Mouse (Mus musculus): Measurements from ENCODE around the gene Megf11. TPM values are rescaled to one million over a fixed set of nuclear protein-coding genes. Genes with fewer than 3 reads are reported as not detected.

Megf11 gene
- polyA plus RNA-seq, 1 experiment from 2014 or later, result 0.70 TPM

DNA sequence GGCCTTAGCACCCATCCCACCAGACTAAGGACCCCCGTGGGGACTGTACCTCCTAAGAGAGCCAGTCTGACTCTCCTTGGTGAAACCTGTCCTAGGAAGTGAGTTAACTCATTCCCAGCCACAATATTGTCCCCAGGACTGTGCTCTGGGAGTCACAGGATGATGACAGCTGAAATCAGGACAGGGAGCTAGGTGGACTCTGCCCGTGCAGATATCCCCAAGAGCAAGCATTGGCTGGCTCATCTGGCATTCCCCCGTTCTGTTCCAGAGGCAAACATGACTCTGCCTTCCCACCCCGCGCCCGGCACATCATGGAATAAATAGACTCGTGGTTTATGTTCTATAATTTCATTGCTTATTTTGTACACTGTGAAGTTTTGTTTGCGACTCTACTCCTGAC, 185.7 kb downstream of the Megf11 start:
- no peak for ATAC-seq (replicated peaks; ENCODE audit: insufficient number of reproducible peaks, low FRiP score, low TSS enrichment)
- H3K4me2 ChIP-seq, result no peak overlapping the region
- no peaks in the 10 kb centered on the region for H3K9me3 ChIP-seq (replicated peaks; ENCODE audit: control insufficient read depth, low read length)
- no peak overlapping the region for H3K4me3 ChIP-seq (ENCODE audit: low read depth, low read length)
- no peak overlapping the region for H3K9ac ChIP-seq (ENCODE audit: low read depth, low read length)
- no peaks in the 10 kb centered on the region for H3K36me3 ChIP-seq (ENCODE audit: control insufficient read depth, insufficient read depth, low read length)
- peaks cover 14% of the 10 kb centered on the region for H3K4me1 ChIP-seq (ENCODE audit: control insufficient read depth, insufficient read depth, low read length)
- WGBS (ENCODE audit: insufficient replicate concordance), result 78% methylated on average over 8 of the region's 8 CpGs
- H3K27me3 ChIP-seq (ENCODE audit: control insufficient read depth, insufficient read depth, low read length), result no peaks in the 10 kb centered on the region
- no peak overlapping the region for H3K27ac ChIP-seq (ENCODE audit: low read depth, low read length)

DNA sequence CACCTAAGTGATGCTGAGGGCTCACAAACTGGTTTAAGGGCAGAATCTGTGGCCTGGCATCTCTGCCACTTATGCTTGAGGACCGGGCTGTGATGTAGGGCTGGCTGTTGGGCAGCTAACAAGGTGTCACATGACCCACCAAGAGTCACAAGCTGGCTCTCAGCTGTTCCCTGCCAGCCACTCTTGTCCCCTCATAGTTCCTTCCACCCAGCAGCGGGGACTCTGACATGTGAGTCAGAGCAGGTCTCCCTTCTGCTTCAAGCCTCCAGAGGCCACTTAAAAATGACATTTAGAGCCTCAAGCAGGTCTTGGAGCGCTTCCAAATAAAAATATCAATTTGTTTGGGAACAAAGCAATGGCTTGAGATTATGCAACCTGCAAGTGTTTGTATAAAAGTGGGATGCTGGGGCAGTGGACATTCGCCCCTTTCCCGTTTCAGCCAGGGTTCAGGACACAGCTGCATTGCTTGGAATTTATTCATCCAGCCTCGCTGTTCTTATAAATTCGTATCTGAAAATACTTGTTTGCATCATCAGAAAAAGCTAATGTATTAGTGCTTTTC, 187.3 kb downstream of the Megf11 start:
- Histone ChIP-seq H3K9me3 (replicated peaks; ENCODE audit: control insufficient read depth, low read length) (no peaks in the 10 kb centered on the region), H3K4me1 (ENCODE audit: control insufficient read depth, insufficient read depth, low read length) (peaks cover 12% of the 10 kb centered on the region), H3K9ac (ENCODE audit: low read depth, low read length) (no peak overlapping the region), H3K27me3 (ENCODE audit: control insufficient read depth, insufficient read depth, low read length) (no peaks in the 10 kb centered on the region), H3K4me3 (ENCODE audit: low read depth, low read length) (no peak overlapping the region), H3K36me3 (ENCODE audit: control insufficient read depth, insufficient read depth, low read length) (no peaks in the 10 kb centered on the region), H3K4me2 (no peak overlapping the region), H3K27ac (ENCODE audit: low read depth, low read length) (no peak overlapping the region)
- ATAC-seq (replicated peaks; ENCODE audit: insufficient number of reproducible peaks, low FRiP score, low TSS enrichment), result no peak
- WGBS (ENCODE audit: insufficient replicate concordance), result 66% methylated on average over 7 of the region's 7 CpGs

DNA sequence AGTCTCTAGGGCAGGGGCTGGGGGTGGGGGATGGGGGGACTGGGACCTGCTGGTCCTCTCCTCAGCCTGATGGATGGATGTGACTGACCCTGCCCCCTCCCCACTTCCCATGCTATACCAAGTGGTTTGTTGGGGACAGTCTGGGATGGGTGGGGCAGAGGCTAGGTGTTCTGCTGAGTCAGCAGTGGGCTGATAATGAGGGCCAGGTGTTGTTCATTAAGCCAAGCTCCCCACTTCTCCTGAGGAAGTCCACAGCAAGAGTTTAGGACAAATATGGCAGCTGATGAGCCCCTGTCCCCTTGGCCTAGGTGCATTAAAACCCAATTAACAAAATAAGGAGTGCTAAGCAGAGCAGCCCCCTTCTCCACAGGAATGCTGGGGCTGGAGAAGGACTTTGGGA, 190.2 kb downstream of the Megf11 start:
- Histone ChIP-seq H3K9me3 (replicated peaks; ENCODE audit: control insufficient read depth, low read length) (no peaks in the 10 kb centered on the region), H3K27ac (ENCODE audit: low read depth, low read length) (no peak overlapping the region), H3K4me1 (ENCODE audit: control insufficient read depth, insufficient read depth, low read length) (peaks cover 12% of the 10 kb centered on the region), H3K27me3 (ENCODE audit: control insufficient read depth, insufficient read depth, low read length) (no peaks in the 10 kb centered on the region), H3K36me3 (ENCODE audit: control insufficient read depth, insufficient read depth, low read length) (no peaks in the 10 kb centered on the region), H3K9ac (ENCODE audit: low read depth, low read length) (no peak overlapping the region), H3K4me2 (no peak overlapping the region), H3K4me3 (ENCODE audit: low read depth, low read length) (no peak overlapping the region)
- ATAC-seq (replicated peaks; ENCODE audit: insufficient number of reproducible peaks, low FRiP score, low TSS enrichment), result no peak

DNA sequence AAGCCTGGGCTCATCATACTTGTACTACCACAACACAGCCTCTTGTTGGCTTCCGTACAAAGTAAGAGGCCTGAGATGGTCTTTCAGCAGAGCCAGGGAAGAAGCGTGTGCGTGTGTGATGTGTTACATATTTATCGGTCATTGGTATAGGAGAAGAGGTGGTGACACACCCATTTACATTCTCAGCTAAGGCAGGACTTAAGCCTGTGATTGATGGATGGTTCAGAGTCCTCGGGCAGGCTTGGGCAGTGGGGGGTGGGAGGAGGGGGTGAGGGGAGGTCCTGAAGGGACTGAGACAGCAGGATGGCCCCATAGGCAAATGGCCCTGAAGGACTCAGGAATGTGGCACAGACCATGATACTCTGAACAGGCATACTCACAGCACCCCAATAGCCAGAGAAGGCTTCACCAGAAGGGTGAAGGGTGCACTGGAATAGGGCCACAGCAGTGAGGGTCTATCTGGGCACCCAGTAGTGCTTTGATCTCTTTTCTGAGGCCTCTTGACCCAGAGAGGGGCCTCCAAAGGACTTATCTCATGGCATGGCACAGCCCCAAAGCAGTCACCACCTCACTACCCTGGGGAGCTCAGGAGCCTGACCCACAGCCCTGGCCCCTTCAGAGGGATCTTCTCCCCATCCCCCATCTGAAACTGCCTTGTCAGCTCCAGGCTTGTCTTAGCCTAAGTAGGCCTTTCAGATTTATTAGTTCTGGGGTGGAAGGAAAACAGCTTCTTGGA, 190.9 kb downstream of the Megf11 start:
- 48% methylated on average over 5 of the region's 5 CpGs for WGBS (ENCODE audit: insufficient replicate concordance)
- H3K4me3 ChIP-seq (ENCODE audit: low read depth, low read length), result no peak overlapping the region
- no peak for ATAC-seq (replicated peaks; ENCODE audit: insufficient number of reproducible peaks, low FRiP score, low TSS enrichment)
- H3K36me3 ChIP-seq (ENCODE audit: control insufficient read depth, insufficient read depth, low read length), result no peaks in the 10 kb centered on the region
- no peaks in the 10 kb centered on the region for H3K27me3 ChIP-seq (ENCODE audit: control insufficient read depth, insufficient read depth, low read length)
- H3K9ac ChIP-seq (ENCODE audit: low read depth, low read length), result no peak overlapping the region
- H3K9me3 ChIP-seq (replicated peaks; ENCODE audit: control insufficient read depth, low read length), result no peaks in the 10 kb centered on the region
- H3K4me1 ChIP-seq (ENCODE audit: control insufficient read depth, insufficient read depth, low read length), result peaks cover 12% of the 10 kb centered on the region
- H3K4me2 ChIP-seq, result no peak overlapping the region
- no peak overlapping the region for H3K27ac ChIP-seq (ENCODE audit: low read depth, low read length)

DNA sequence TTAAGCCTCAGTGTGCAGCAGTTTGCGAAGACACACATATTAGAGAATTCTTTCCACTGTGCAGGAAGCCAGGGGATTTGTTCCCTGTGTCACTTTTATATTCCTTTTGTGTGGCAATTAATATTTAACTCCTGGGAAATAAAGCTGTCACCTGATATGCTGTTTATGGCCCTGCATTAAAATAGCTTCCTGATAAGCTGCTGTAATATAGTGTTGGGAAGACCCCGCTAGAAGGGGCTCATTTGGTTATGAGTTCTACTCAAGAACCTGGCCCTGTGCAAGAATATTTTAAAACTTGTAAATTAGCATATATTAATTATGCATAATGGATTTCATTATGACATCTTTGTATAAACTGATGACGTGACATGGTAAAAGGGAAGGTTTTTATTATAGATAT, 191.7 kb downstream of the Megf11 start:
- no peak for ATAC-seq (replicated peaks; ENCODE audit: insufficient number of reproducible peaks, low FRiP score, low TSS enrichment)
- WGBS (ENCODE audit: insufficient replicate concordance), result 80% methylated on average over 3 of the region's 3 CpGs
- Histone ChIP-seq H3K9me3 (replicated peaks; ENCODE audit: control insufficient read depth, low read length) (no peaks in the 10 kb centered on the region), H3K27ac (ENCODE audit: low read depth, low read length) (no peak overlapping the region), H3K4me3 (ENCODE audit: low read depth, low read length) (no peak overlapping the region), H3K4me1 (ENCODE audit: control insufficient read depth, insufficient read depth, low read length) (peaks cover 8% of the 10 kb centered on the region), H3K4me2 (no peak overlapping the region), H3K9ac (ENCODE audit: low read depth, low read length) (no peak overlapping the region), H3K27me3 (ENCODE audit: control insufficient read depth, insufficient read depth, low read length) (no peaks in the 10 kb centered on the region), H3K36me3 (ENCODE audit: control insufficient read depth, insufficient read depth, low read length) (no peaks in the 10 kb centered on the region)

DNA sequence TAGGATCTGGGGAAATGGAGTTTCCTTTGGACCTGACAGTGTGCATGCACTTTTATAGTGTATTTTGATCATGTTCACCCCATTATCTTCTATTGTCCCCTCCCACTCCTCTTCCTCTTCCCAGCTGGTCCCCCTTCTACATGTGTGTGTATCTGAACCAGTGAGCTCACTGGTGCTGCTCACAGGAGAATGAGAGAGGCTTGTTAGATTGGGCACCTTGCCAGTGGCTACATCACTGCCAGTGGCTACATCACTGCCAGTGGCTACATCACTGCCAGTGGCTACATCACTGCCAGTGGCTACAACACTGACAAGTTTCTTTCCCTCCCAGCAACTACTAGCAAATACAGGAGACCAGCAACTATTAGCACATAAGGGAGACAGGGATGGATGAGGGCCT, 192.6 kb downstream of the Megf11 start:
- H3K27ac ChIP-seq (ENCODE audit: low read depth, low read length), result no peak overlapping the region
- no peak overlapping the region for H3K4me2 ChIP-seq
- H3K9me3 ChIP-seq (replicated peaks; ENCODE audit: control insufficient read depth, low read length), result no peaks in the 10 kb centered on the region
- H3K36me3 ChIP-seq (ENCODE audit: control insufficient read depth, insufficient read depth, low read length), result no peaks in the 10 kb centered on the region
- 0 out of 2 replicates have a peak, but pooled peaks cover 4% of the 10 kb centered on the region for H3K4me1 ChIP-seq (ENCODE audit: control insufficient read depth, insufficient read depth, low read length)
- ATAC-seq (replicated peaks; ENCODE audit: insufficient number of reproducible peaks, low FRiP score, low TSS enrichment), result no peak
- no peak overlapping the region for H3K4me3 ChIP-seq (ENCODE audit: low read depth, low read length)
- H3K27me3 ChIP-seq (ENCODE audit: control insufficient read depth, insufficient read depth, low read length), result no peaks in the 10 kb centered on the region
- H3K9ac ChIP-seq (ENCODE audit: low read depth, low read length), result no peak overlapping the region

DNA sequence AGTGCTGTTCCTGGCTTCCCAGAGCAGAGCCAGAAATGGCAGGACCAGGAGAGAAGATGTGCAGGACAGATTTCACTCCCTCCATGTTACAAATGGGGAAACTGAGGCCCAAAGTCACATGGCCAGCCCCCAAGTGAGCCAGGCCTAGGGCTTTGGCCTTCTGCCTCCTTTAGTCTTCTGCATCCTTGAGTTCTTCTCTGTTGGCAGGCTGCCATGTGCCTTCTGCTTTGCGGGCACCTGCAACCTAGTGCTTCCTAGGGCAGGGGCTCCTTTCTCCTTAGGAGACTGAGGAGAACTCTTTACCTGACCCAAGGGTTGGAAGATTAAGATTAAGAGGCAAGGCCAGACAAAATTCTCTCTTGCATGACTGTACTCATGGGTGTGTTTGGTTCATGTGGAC, 193.9 kb downstream of the Megf11 start:
- Histone ChIP-seq H3K4me1 (ENCODE audit: control insufficient read depth, insufficient read depth, low read length) (0 out of 2 replicates have a peak, but pooled peaks cover 4% of the 10 kb centered on the region), H3K36me3 (ENCODE audit: control insufficient read depth, insufficient read depth, low read length) (no peaks in the 10 kb centered on the region), H3K27me3 (ENCODE audit: control insufficient read depth, insufficient read depth, low read length) (no peaks in the 10 kb centered on the region), H3K27ac (ENCODE audit: low read depth, low read length) (no peak overlapping the region), H3K4me3 (ENCODE audit: low read depth, low read length) (no peak overlapping the region), H3K9ac (ENCODE audit: low read depth, low read length) (no peak overlapping the region), H3K9me3 (replicated peaks; ENCODE audit: control insufficient read depth, low read length) (no peaks in the 10 kb centered on the region), H3K4me2 (no peak overlapping the region)
- WGBS (ENCODE audit: insufficient replicate concordance), result 86% methylated on average over 1 of the region's 1 CpGs
- ATAC-seq (replicated peaks; ENCODE audit: insufficient number of reproducible peaks, low FRiP score, low TSS enrichment), result no peak

DNA sequence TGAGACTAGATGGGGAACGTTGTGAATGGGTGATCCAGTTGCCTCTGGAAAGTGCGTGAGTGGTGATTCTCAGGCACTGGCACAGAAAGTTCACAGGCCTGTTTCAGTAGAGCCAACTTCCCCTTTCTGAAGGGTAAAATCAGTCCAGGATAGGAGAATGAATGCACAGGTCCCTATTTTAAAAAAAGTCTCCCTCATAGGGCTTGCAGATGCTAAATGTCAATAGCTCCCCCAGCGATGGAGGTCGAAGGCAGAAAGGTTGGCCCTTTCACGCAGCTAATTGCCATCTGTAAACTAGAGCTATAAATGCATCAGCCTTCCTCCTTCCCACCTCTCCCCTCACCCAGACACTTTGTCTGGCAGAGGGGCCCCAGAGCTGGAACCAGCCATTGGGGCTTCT, 200.9 kb downstream of the Megf11 start:
- 79% methylated on average over 5 of the region's 5 CpGs for WGBS (ENCODE audit: insufficient replicate concordance)
- no peaks in the 10 kb centered on the region for H3K27me3 ChIP-seq (ENCODE audit: control insufficient read depth, insufficient read depth, low read length)
- H3K27ac ChIP-seq (ENCODE audit: low read depth, low read length), result no peak overlapping the region
- no peaks in the 10 kb centered on the region for H3K9me3 ChIP-seq (replicated peaks; ENCODE audit: control insufficient read depth, low read length)
- H3K4me2 ChIP-seq, result no peak overlapping the region
- no peak overlapping the region for H3K9ac ChIP-seq (ENCODE audit: low read depth, low read length)
- no peak for ATAC-seq (replicated peaks; ENCODE audit: insufficient number of reproducible peaks, low FRiP score, low TSS enrichment)
- H3K4me3 ChIP-seq (ENCODE audit: low read depth, low read length), result no peak overlapping the region
- no peaks in the 10 kb centered on the region for H3K36me3 ChIP-seq (ENCODE audit: control insufficient read depth, insufficient read depth, low read length)
- H3K4me1 ChIP-seq (ENCODE audit: control insufficient read depth, insufficient read depth, low read length), result peaks cover 3% of the 10 kb centered on the region; the same call in 1 of the 2 replicates

DNA sequence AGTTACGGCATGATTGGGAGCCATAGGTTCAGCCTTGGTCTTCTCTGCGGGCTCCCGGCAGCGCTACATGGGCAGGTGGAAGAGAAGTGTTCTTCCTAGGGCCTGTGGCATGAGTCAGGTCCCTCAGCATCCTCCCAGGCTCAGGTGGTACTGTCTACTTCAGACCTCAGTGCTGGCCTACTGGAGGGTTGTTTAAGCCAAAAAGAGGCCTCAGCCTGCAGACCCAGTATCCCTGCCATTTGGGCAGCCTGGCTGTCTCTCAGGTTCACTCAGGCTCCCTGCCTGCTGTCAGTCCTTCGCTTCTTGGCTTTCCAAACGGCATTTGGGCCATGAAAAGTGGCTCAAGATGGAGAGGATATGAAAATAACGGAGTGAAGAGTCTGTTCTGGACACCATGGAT, 202.6 kb downstream of the Megf11 start:
- ATAC-seq (replicated peaks; ENCODE audit: insufficient number of reproducible peaks, low FRiP score, low TSS enrichment), result no peak
- H3K4me2 ChIP-seq, result no peak overlapping the region
- 84% methylated on average over 7 of the region's 7 CpGs for WGBS (ENCODE audit: insufficient replicate concordance)

More for the DNA sequence above, 202.6 kb downstream of the Megf11 start:
- peaks cover 3% of the 10 kb centered on the region; the same call in 1 of the 2 replicates for H3K4me1 ChIP-seq (ENCODE audit: control insufficient read depth, insufficient read depth, low read length)
- H3K4me3 ChIP-seq (ENCODE audit: low read depth, low read length), result no peak overlapping the region
- no peaks in the 10 kb centered on the region for H3K9me3 ChIP-seq (replicated peaks; ENCODE audit: control insufficient read depth, low read length)
- H3K36me3 ChIP-seq (ENCODE audit: control insufficient read depth, insufficient read depth, low read length), result no peaks in the 10 kb centered on the region
- H3K27ac ChIP-seq (ENCODE audit: low read depth, low read length), result no peak overlapping the region
- peaks cover 3% of the 10 kb centered on the region; the same call in 1 of the 2 replicates for H3K27me3 ChIP-seq (ENCODE audit: control insufficient read depth, insufficient read depth, low read length)
- no peak overlapping the region for H3K9ac ChIP-seq (ENCODE audit: low read depth, low read length)

Data from heart, embryonic 11.5 days (tissue).